Mouse (Mus musculus): ENCODE data around the gene Nit2.

Nit2 gene

DNA sequence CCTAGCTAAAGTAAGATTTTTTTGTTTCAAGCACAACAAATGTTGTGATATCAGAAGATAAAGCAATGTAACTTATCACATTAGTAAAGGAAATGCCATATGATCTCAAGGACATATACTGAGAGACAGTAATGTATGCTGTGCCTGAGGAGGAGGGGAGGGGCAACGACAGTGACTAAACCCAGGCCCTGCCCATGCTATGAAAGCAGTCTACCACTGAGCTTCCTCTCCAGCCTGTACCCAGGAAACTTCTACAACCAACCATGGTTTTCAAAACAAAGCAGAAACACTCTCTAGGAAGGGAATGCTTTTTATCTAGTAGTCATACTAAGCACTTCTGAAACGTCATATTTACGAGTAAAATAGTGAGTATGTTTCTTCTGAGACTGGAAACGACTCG, 4.3 kb downstream of the Nit2 start:
- no peak for DNase-seq (ENCODE audit: low read depth, low spot score)

DNA sequence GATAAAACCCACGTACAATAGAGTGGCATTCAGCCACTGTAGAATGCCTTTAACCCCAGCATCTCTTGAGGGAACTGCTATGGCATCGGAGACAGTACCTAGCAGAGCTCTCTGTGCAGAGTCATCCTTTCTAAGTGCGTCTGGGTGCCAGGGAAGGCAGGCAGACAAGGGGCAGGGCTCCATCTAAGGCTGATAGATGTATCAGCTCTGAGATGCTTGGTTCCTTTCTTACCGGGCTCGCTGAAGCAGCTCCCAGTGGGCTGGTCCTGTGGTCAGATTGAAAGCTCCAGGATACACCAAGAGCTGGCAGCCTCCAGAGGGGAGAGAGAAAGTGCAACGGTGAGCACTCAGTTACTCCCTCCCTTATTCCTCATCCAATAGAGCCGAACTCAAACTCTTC, 7.3 kb downstream of the Nit2 start:
- DNase-seq (ENCODE audit: low read depth, low spot score) = no peak

DNA sequence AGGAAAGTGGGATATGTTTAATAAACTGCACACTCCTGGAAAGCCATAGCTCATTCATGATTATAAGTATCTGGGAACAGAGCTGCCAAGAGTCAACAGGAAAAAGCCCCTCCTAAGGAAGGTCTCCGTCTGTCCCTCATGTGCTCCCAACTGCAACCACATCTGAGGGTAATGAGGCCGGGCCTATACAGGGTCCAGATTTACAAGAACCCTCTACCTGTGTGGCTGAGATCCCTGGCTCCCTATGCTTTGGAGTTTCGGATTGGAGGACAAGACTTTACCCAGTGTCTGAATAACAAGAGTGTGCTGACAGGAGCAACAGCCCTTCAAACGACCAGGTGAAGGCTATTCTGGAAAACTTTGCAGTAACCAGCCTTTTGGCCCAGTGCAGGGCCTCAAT, 9.4 kb downstream of the Nit2 start:
- no peak for DNase-seq (ENCODE audit: low read depth, low spot score)

DNA sequence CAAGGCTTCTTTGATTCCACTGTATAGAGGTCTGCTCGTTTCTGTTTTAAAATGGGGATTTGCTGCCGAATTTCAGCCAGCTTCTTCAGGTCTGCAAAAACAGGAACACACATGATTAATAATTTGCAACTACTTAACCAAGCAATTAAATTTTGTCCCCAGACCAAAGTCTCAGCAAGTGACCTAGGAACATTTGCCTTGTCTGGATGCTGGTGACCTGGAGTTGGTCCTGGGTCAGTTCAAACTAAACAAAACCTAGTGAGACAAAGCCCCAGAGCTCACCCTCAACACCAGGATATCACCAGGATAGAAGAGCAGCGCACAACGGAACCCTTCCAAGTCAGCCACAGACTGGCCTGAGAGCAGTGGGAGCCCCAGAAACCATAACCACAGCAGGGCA, 10.1 kb downstream of the Nit2 start:
- DNase-seq (ENCODE audit: low read depth, low spot score) = no peak

DNA sequence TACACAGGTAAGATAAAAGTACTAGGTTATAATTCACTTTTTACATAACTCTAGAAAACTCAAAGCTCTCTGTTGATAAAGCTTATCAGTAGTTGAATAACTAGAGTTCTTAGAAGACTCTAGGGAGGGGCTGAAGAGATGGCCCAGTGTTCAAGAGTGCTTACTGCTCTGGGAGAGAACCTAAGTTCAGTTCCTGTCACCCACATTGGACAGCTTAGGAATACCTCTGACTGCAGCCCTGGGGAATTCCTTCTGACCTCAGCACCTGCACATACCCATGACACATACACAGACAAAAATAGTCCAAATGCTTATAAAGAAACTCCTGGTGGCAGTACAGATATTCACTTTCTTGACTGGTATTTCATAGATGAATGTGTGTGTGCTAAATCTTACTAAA, 11.2 kb downstream of the Nit2 start:
- DNase-seq (ENCODE audit: low read depth, low spot score) = no peak

DNA sequence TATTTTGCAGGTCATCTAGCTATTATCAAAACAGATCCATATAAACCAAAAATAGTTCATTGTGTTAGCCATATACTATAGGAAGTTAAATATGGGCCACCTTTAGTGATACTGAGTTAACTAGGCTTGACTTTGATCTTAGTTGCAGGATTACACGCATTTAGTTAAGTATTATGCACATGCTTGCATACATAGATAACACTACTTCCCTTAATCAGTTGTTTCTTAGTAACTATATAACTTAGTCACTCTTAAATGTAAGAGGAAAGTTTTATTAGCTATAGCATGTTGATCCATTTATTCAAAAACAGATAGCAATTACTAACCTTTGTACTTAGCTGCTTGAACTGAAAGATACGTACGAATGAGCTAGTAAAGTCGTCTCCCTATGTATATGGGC, 15.7 kb downstream of the Nit2 start:
- DNase-seq (ENCODE audit: low read depth, low spot score) = no peak

DNA sequence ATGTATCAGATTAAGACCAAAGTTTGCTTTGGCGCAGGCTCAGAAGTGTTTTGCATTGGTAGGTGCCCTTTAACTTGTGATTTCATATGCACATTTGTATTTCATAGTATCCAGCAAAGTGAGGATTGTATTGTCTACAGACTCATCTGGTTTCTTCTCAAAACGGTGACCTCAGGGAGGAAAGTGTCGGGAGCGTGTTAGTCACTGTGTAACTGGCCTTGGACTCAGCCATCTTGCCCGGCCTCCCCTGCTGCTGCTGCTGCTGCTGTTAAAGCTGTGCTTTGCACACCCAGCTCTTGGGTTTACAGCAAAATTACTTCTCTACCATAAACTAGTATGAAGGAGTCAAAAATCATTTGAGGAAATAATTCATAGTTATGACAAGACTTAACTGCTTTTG, 22.4 kb downstream of the Nit2 start:
- DNase-seq (ENCODE audit: low read depth, low spot score) = no peak

DNA sequence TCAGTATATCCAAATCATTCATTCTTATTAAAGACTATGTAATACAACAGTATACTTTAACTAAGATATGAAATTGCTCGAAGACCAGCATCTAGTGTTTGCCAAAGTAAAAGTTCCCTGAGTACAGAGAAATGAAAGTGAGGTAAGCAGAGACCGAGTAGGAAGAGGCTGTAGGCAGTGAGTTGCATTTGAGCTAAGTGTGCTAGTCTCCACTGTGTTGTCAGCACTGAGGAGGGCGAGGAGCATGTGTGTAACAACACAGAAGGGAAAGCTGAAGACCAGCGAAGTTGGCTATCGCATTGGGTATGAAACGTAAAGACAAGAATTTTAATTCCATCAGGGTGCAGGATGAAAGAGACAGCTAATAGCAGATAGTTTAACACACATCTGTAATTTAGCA, 33.5 kb downstream of the Nit2 start:
- DNase-seq (ENCODE audit: low read depth, low spot score) = no peak

DNA sequence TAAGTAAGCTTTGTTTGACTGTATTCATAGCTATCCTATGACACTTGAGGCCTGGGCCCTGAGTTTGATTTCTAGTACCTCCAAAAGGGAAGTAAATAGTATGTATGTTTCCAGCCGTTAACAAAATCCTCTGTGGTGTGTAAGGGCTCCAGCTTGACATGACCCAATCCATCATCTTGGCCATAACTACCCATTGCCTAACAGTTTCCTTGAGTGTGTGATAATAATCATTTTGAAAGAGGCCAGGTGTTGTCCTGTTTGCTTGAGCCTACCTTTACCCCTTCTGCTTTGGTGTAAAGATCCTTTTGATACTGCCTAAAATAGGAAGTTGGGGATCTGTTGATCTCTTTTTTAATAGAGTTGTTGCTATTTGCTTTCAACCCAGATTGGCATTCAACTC, 34.8 kb downstream of the Nit2 start:
- DNase-seq (ENCODE audit: low read depth, low spot score) = no peak

DNA sequence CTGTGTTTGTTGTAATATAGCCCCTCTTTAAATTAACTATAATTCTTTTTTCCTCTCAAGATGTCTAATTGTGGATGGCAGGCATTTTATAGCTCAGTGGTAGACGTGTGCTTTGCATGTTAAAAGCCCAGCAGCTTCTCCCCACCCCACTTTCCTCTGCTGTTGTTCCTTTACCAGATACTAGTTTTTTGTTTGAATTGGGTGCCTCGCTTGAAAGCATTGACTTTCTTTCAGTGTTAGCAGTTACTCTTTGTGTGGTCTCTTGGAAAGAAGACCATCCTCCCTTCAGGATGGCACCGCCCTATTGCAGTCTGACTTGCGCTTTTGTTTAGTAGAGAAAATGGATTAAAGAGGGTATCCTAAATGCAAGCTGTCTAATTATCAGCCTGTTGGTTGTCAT, 35.6 kb downstream of the Nit2 start:
- DNase-seq (ENCODE audit: low read depth, low spot score) = no peak

DNA sequence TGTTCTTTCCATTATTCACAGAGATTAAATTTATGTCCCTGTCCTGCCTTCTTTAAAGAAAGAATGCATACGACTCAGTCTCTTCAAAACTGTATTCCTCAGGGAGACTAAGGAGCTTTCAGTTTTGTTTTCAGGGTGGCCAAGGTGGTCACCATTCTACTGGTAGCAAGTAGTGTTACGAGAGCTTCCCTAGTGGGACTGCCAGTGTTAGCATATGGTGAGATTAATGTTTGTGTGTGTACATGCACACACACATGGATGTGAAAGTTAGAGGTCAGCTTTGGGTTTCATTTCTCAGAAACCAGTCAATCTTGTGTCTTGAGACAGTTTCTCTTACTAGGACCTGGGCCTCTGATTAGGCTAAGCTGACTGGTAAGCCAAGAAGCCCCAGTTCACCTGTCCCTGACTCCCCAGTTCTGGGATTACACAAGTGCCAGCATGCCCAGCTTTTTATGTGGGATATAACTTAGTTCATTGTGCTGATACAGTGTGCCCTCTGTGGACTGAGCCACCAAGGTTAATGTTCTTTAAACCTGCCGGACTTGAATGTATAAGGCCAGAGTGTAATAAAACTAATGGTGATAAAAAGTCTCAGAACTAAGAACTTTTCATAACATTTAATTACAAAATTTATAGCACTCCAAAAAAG, 36.3 kb downstream of the Nit2 start:
- DNase-seq (ENCODE audit: low read depth, low spot score) = no peak

DNA sequence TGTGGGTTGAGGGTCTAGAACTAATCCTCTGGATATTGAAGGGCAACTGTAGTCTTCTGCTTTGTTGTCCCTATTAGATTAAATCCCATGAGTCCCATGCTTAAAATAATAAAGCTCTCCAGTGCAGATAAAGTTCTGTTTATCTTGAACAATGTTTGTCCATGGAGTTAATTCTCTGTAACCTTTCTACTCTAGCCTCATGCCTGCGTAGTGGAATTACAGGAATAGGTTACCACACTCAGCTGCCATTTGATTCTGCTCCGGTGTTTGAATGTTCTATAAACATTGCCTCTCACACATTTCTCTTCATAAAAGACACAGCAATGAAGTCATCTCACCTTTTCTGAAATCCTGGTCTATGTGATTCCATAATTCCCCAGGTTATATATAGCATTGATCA, 39.3 kb downstream of the Nit2 start:
- DNase-seq (ENCODE audit: low read depth, low spot score) = no peak

DNA sequence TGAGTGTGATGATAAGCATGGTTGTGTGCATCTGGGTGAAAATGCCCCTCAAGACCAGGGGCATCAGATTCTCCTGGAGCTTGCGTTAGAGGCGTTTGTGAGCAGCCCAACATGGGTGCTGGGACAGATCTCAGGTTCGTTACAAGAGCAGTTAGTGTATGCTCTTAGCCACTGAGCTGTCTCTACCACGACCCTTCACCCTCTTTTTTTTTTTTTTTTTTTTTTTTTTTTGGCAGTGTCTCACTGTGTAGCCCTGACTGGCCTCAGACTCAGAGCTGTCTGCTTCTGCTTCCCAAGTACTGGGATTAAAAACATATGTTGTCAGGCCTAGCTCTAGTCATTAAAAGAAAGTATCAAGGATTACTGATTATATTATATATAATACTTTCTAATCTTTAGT, 40.9 kb downstream of the Nit2 start:
- DNase-seq (ENCODE audit: low read depth, low spot score) = no peak

DNA sequence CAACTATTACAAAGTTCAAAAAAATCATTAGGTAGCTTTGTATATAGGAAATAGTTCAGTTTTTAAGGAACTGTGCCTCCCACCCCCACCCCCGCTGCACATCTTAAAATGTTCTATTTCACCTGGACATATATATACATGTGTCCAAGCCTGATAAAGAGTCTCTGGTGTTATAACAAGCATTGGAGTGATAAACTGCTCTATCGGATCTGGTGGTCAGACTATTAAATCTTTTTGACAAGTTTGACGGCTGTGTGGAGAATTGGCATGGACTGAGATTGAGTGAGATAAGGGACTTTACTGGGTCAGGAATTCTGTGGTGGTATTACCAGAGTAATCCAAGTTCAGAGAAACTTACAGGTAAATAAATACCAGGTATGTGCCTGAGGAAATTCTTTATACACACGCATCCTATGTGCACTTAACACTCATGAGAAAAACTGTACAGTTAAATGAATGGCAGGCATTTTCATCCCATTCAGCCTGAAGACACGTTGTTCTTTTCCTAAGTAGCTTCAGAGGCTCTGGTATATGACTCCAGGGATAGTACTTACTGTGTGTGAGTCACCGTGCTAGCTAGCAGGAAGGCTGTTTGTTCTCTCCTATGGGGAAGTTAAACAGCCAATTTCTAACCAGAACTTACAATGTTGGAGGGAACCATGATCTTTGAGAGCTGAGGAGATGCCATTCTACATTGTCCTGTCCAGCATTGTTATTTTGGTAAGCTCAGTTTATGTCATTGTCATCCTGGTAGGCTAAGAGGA, 44.3 kb downstream of the Nit2 start:
- DNase-seq (ENCODE audit: low read depth, low spot score) = no peak

DNA sequence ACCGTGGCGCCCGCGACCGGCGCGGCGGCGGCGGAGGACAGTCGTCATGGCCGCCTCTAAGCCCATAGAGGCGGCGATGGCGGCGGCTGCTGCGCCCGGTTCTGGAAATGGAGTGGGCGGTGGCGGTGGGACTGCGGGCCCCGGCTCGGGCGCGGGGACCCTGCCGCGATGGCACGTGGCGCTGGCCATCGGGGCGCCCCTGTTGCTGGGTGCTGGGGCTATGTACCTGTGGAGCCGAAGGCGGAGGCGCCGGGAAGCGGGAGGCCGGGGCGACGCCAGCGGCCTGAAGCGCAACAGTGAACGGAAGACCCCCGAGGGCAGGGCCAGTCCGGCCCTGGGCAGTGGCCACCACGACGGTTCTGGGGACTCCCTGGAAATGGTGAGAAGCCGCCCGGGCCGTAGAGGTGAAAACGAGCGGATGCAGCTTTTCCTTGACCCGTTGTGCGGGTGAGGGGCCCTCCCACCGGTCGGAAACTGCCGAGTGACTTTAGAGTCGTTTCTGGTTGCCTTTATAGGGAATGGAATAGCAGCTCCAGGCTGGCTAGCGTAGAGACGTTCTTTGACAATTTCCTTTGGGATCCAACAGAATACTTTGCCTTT, 45.2 kb downstream of the Nit2 start:
- DNase-seq (ENCODE audit: low read depth, low spot score) = peak; percentile 14

DNA sequence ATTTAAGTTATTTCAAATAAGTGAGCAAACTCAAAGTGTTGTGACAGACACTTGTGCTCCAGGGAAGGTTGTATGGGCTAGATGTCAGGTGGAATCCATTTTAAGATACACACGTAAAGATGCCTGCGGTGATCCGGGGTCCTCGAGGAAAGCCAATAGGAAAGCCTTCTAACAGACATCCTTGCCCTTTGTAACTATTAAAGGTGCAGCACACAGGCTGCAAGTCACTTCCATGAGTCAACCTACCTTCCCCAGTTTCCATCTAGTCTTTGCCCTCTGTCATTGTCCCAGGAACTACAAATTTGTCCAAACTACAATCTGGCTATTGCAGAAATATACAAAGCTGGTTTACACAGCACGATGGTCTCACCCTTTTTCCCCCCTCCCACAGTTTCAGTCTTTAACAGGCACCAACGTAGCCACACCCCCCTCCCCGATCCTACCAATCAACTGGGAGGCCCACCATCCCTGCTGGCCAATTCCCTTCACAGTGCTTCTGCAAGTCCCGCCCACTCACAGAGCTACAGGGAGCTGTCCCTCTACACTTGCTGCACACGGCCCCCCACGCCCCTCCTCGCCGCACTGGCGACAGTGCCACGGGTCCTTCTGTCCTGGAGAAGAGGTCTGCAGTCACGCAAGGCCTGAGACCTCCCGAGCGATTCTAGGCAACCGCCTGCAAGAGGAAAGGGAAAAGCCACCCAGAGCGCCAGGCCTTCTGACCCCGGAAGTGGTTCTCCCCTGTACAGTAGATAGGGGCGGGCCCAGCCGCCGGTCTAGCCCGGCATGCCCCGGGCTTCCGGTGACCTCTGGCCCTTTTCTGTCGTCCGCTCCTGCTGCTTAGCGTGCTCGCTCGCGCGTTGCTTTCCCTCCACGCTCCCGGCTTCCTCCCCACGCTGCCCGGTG, 46.0 kb downstream of the Nit2 start, which contains the start of gene Tomm70a:
TSS of gene Tomm70a (plus strand) at position 791 of the 903 bp plus-strand sequence.
- peak; percentile 91 for DNase-seq (ENCODE audit: low read depth, low spot score)

DNA sequence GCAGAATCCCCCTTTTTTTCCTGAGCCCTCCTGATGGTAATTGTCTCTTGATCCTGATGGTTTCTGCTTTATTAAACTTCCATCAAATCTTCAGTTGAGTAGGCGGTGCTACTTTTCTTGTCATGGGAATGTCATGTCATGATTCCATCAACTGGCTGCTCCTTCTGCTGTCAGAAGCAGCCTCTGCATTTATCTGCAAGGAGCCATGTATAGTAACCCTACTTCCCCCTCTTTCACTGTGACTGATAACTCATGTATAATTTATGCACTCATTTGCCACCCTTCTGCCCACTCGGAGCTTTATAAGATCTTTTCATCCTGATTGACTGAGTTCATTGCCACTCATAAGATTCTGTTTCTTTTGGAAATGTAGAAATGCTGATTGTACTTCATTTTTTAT, 49.6 kb downstream of the Nit2 start:
- DNase-seq (ENCODE audit: low read depth, low spot score) = no peak

DNA sequence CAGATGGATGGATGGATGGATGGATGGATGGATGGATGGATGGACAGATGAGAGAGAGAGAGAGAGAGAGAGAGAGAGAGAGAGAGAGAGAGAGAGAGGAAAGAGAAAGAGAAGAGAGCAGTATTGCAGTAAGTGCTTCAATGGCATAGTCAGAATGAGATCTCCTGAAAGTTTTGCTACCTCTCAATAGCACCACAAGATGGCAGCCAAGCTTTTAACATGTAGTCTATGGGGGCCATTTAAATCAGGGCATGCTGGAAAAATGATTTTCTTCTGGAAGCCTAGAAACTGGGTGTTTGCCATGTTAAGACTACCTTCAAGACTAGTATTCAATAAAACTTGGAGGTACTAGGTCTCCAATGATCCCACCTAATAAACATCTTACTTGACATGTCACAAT, 51.1 kb downstream of the Nit2 start:
- DNase-seq (ENCODE audit: low read depth, low spot score) = no peak
